Mouse (Mus musculus) limb, embryonic 10.5 days (tissue): ENCODE data around the gene Urah. TPM values are rescaled to one million over a fixed set of nuclear protein-coding genes. Genes with fewer than 3 reads are reported as not detected.

Source experiments
- DNase-seq: peaks from one replicate; pipeline ENCODE4 v3.0.0-alpha.2; 2017; ENCODE audit warnings: low spot score
- H3K27ac ChIP-seq: fragments of 300-500 bp; sonication (generic); 2 replicates; pipeline ENCODE4 v1.5.1; 2016; ENCODE audit warnings: mild to moderate bottlenecking
- H3K27me3 ChIP-seq: fragments of 300-500 bp; sonication (generic); 2 replicates; pipeline ENCODE4 v1.6.1; 2016; ENCODE audit warnings: low read depth, mild to moderate bottlenecking; ENCODE audit not compliant: poor library complexity, severe bottlenecking
- H3K36me3 ChIP-seq: fragments of 300-500 bp; sonication (generic); 2 replicates; pipeline ENCODE4 v1.6.1; 2016; ENCODE audit warnings: mild to moderate bottlenecking, moderate library complexity
- H3K4me1 ChIP-seq: fragments of 300-500 bp; sonication (generic); 2 replicates; pipeline ENCODE4 v1.6.1; 2016
- H3K4me3 ChIP-seq: fragments of 300-500 bp; sonication (generic); 2 replicates; pipeline ENCODE4 v1.5.1; 2016; ENCODE audit warnings: mild to moderate bottlenecking, moderate library complexity
- H3K9me3 ChIP-seq: fragments of 300-500 bp; sonication (generic); replicated peaks from 2 replicates; pipeline ENCODE4 v1.6.1; 2016; ENCODE audit warnings: mild to moderate bottlenecking
- WGBS: fragments of 180-500 bp; shearing (Covaris S2); methylation state at CpG from one replicate; pipeline ENCODE4 v1.1.7; 2016; 5-methylcytosine and 5-hydroxymethylcytosine counted together
- polyA plus RNA-seq: library from polyadenylated mRNA; unstranded; fragments of >200 nt; fragmentation: Nextera tagmentation; extraction: Ambion mirVana; gene quantifications from 2 replicates; pipeline ENCODE4 v1.2.1, GENCODE M21; 2016

The Urah gene
- polyA plus RNA-seq, 1 experiment from 2014 or later, result 0.95 TPM

GRCm38 (mm10) chr7:140845683-140846082 lies 10.9 kb downstream of the Urah start:
- Histone ChIP-seq H3K27me3 (peaks cover 37% of the 10 kb centered on the region), H3K4me3 (no peak overlapping the region), H3K9me3 (no peaks in the 10 kb centered on the region), H3K36me3 (no peaks in the 10 kb centered on the region), H3K27ac (no peak overlapping the region), H3K4me1 (peaks cover 12% of the 10 kb centered on the region)
- 56% methylated on average over 4 of the region's 4 CpGs for WGBS
- DNase-seq, result no peak

- H3K27me3 ChIP-seq, result peaks cover 27% of the 10 kb centered on the region
- H3K4me1 ChIP-seq, result peaks cover 9% of the 10 kb centered on the region
- DNase-seq, result no peak
- H3K36me3 ChIP-seq, result peaks cover 4% of the 10 kb centered on the region
- WGBS, result 88% methylated on average over 10 of the region's 10 CpGs
- H3K9me3 ChIP-seq, result no peaks in the 10 kb centered on the region
- H3K27ac ChIP-seq, result no peak overlapping the region
- no peak overlapping the region for H3K4me3 ChIP-seq
Measured at GRCm38 (mm10) chr7:140846676-140847075, 11.9 kb downstream of the Urah start.

GRCm38 (mm10) chr7:140847755-140848580 lies 13.2 kb downstream of the Urah start, which contains the start of gene Odf3:
Odf3 (plus strand) TSS chr7:140847805.
- DNase-seq, result no peak
- Histone ChIP-seq H3K9me3 (no peaks in the 10 kb centered on the region), H3K4me1 (peaks cover 9% of the 10 kb centered on the region), H3K27ac (no peak within 1 kb of the TSS), H3K27me3 (peaks cover 14% of the 10 kb centered on the region), H3K4me3 (no peak within 1 kb of the TSS), H3K36me3 (peaks cover 17% of the 10 kb centered on the region)
- 73% methylated on average over 11 of the region's 11 CpGs for WGBS

GRCm38 (mm10) chr7:140848591-140848990 lies 13.8 kb downstream of the Urah start:
- H3K4me1 ChIP-seq, result peaks cover 9% of the 10 kb centered on the region
- no peaks in the 10 kb centered on the region for H3K9me3 ChIP-seq
- H3K36me3 ChIP-seq, result peaks cover 24% of the 10 kb centered on the region
- no peak overlapping the region for H3K4me3 ChIP-seq
- WGBS, result 91% methylated on average over 10 of the region's 10 CpGs
- peaks cover 8% of the 10 kb centered on the region for H3K27me3 ChIP-seq
- H3K27ac ChIP-seq, result no peak overlapping the region
- no peak for DNase-seq

GRCm38 (mm10) chr7:140851916-140852315 lies 17.1 kb downstream of the Urah start:
- H3K27ac ChIP-seq, result no peak overlapping the region
- H3K9me3 ChIP-seq, result no peaks in the 10 kb centered on the region
- no peaks in the 10 kb centered on the region for H3K27me3 ChIP-seq
- 93% methylated on average over 4 of the region's 4 CpGs for WGBS
- no peak for DNase-seq
- H3K36me3 ChIP-seq, result peaks cover 38% of the 10 kb centered on the region
- no peak overlapping the region for H3K4me3 ChIP-seq
- H3K4me1 ChIP-seq, result peaks cover 18% of the 10 kb centered on the region

GRCm38 (mm10) chr7:140853386-140853785 lies 18.6 kb downstream of the Urah start:
- no peaks in the 10 kb centered on the region for H3K9me3 ChIP-seq
- H3K27me3 ChIP-seq, result no peaks in the 10 kb centered on the region
- no peak overlapping the region for H3K4me3 ChIP-seq
- H3K4me1 ChIP-seq, result peaks cover 30% of the 10 kb centered on the region
- peaks cover 38% of the 10 kb centered on the region for H3K36me3 ChIP-seq
- no peak for DNase-seq
- H3K27ac ChIP-seq, result no peak overlapping the region
- 78% methylated on average over 9 of the region's 9 CpGs for WGBS

GRCm38 (mm10) chr7:140854483-140854882 lies 19.7 kb downstream of the Urah start:
- no peak overlapping the region for H3K4me3 ChIP-seq
- no peaks in the 10 kb centered on the region for H3K27me3 ChIP-seq
- WGBS, result 94% methylated on average over 18 of the region's 18 CpGs
- H3K9me3 ChIP-seq, result no peaks in the 10 kb centered on the region
- H3K27ac ChIP-seq, result no peak overlapping the region
- DNase-seq, result no peak
- peaks cover 36% of the 10 kb centered on the region for H3K4me1 ChIP-seq
- H3K36me3 ChIP-seq, result peaks cover 49% of the 10 kb centered on the region

- no peaks in the 10 kb centered on the region for H3K27me3 ChIP-seq
- H3K4me1 ChIP-seq, result peaks cover 36% of the 10 kb centered on the region
- peak overlapping the region; percentile 88; the same call in 1 of the 2 replicates for H3K27ac ChIP-seq
- peaks cover 56% of the 10 kb centered on the region for H3K36me3 ChIP-seq
- H3K4me3 ChIP-seq, result peak overlapping the region; percentile 91
- H3K9me3 ChIP-seq, result no peaks in the 10 kb centered on the region
- WGBS, result 82% methylated on average over 9 of the region's 9 CpGs
- DNase-seq, result no peak
Measured at GRCm38 (mm10) chr7:140855181-140855580, 20.4 kb downstream of the Urah start.

GRCm38 (mm10) chr7:140855860-140856784 lies 21.3 kb downstream of the Urah start, which contains the start of gene Gm45785:
Gm45785 (minus strand) TSS chr7:140856331.
- Histone ChIP-seq H3K27me3 (no peaks in the 10 kb centered on the region), H3K4me3 (peak within 1 kb of the TSS; percentile 91), H3K27ac (peak within 1 kb of the TSS; percentile 88), H3K4me1 (peaks cover 36% of the 10 kb centered on the region), H3K36me3 (peaks cover 66% of the 10 kb centered on the region), H3K9me3 (no peaks in the 10 kb centered on the region)
- WGBS, result 2% methylated on average over 51 of the region's 51 CpGs
- peak; percentile 93 for DNase-seq

- no peaks in the 10 kb centered on the region for H3K27me3 ChIP-seq
- H3K9me3 ChIP-seq, result no peaks in the 10 kb centered on the region
- H3K36me3 ChIP-seq, result peaks cover 67% of the 10 kb centered on the region
- H3K4me1 ChIP-seq, result peaks cover 36% of the 10 kb centered on the region
- peak; percentile 82 for DNase-seq
- under 1% methylated on average over 50 of the region's 50 CpGs for WGBS
- H3K27ac ChIP-seq, result peak within 1 kb of the TSS; percentile 88
- H3K4me3 ChIP-seq, result peak within 1 kb of the TSS; percentile 91
Measured at GRCm38 (mm10) chr7:140856785-140857549, 22.1 kb downstream of the Urah start, which contains the start of gene Ric8a. Ric8a (plus strand) TSS chr7:140856957.

- WGBS, result 44% methylated on average over 40 of the region's 40 CpGs
Measured at GRCm38 (mm10) chr7:140857550-140858505, 23.0 kb downstream of the Urah start, which contains the start of gene Bet1l. Bet1l (minus strand) TSS chr7:140857577.

More at GRCm38 (mm10) chr7:140857550-140858505, 23.0 kb downstream of the Urah start, which contains the start of gene Bet1l:
- Histone ChIP-seq H3K27ac (peak within 1 kb of the TSS; percentile 88), H3K27me3 (no peaks in the 10 kb centered on the region), H3K36me3 (peaks cover 67% of the 10 kb centered on the region), H3K4me3 (peak within 1 kb of the TSS; percentile 91), H3K9me3 (no peaks in the 10 kb centered on the region), H3K4me1 (peaks cover 36% of the 10 kb centered on the region)
- peak; percentile 35 for DNase-seq
